In the genomic region with DNA sequence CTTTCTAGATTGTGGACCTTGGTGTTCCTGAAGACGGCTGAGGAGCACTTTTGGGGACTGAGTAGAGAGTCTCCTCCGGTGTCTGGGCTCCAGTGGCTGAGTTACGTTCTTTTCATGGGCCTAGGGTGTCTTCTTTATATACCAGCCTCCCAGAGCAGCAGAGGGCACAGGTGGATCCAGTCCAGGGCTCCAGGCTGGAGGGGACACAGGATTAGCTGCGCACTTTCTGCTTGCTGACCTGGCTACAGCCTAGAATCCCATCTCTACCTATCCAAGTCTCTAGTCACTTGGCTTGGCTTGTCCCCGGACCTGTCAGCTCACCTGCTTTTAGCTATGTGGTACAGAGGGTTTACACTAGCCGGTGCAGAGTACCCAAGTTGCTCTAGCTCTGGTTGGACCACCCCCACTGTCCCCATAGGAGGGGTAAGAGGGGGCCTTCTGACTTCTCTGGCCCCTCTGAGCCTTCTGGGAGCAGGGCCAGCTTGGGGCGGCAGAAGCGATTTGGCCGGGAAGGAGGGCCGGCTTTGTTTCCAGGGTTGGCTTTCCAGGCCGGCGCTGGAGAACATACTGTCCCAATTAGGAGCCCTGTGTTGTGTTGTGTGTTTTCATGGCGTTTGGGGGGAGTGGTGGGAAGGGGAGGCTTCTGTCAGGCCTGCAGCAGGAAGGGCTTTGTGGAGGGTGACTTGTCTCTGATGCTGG, we compare ENCODE assay signal across 11 mouse cellular contexts.
DNase-seq lines count a peak whose midpoint lies in the region; ATAC-seq and TF ChIP-seq lines count a peak whose summit lies in the region.
"Had no signal": no experiment of that assay in that cellular context is flagged by ENCODE, and none has a peak within 500 bp of the region (broad histone marks: within the 10 kb centered on the region; RNA-seq: fewer than 3 reads in every experiment).

No protein-coding gene starts in this region.

- WGBS in hindbrain, embryonic 16.5 days, result 72% methylated on average over 13 of the region's 13 CpGs
- WGBS in hindbrain, embryonic 13.5 days, result 80% methylated on average over 13 of the region's 13 CpGs
- 62% methylated on average over 13 of the region's 13 CpGs for WGBS in embryonic facial prominence, embryonic 14.5 days
- 92% methylated on average over 13 of the region's 13 CpGs for WGBS in thymus, adult 2 months

- no peaks in the 10 kb centered on the region for H3K9me3 ChIP-seq in hindbrain, embryonic 16.5 days (ENCODE audit: control insufficient read depth, low read length)
- H3K9me3 ChIP-seq in hindbrain, embryonic 13.5 days, result no peaks in the 10 kb centered on the region
- H3K9me3 ChIP-seq in embryonic facial prominence, embryonic 14.5 days (ENCODE audit: control insufficient read depth, low read length), result no peaks in the 10 kb centered on the region

- no peaks in the 10 kb centered on the region for H3K4me1 ChIP-seq in hindbrain, embryonic 16.5 days (ENCODE audit: control insufficient read depth, insufficient read depth, low read depth, low read length)
- no peaks in the 10 kb centered on the region for H3K4me1 ChIP-seq in hindbrain, embryonic 13.5 days (replicated peaks)
- peaks cover 15% of the 10 kb centered on the region for H3K4me1 ChIP-seq in embryonic facial prominence, embryonic 14.5 days (ENCODE audit: control insufficient read depth, insufficient read depth, low read length)
- H3K4me1 ChIP-seq in thymus, adult 2 months (replicated peaks; ENCODE audit: control insufficient read depth, insufficient read depth, low read length), result peaks cover 13% of the 10 kb centered on the region; the same call in 1 of the 2 replicates

- no peak overlapping the region for H3K27ac ChIP-seq in hindbrain, embryonic 16.5 days (ENCODE audit: low read depth, low read length)
- no peak overlapping the region for H3K27ac ChIP-seq in hindbrain, embryonic 13.5 days
- H3K27ac ChIP-seq in embryonic facial prominence, embryonic 14.5 days (replicated peaks; ENCODE audit: low read depth, low read length), result peak overlapping the region; percentile 41; the same call in 1 of the 2 replicates
- H3K27ac ChIP-seq in thymus, adult 2 months (ENCODE audit: control insufficient read depth, insufficient read depth, low read length), result no peak overlapping the region

- no peak for TF ChIP-seq CTCF in brain, embryonic 14.5 days (IDR thresholded peaks at IDR 0.05; ENCODE audit: borderline replicate concordance, extremely low read depth, insufficient read depth, insufficient read length)
- TF ChIP-seq CTCF in thymus, adult 2 months (IDR thresholded peaks at IDR 0.05; ENCODE audit: borderline replicate concordance, control insufficient read depth, extremely low read depth, insufficient read depth, low read length, poor library complexity), result no peak

- no peak overlapping the region for H3K4me3 ChIP-seq in hindbrain, embryonic 16.5 days (ENCODE audit: low read length)
- no peak overlapping the region for H3K4me3 ChIP-seq in hindbrain, embryonic 13.5 days
- H3K4me3 ChIP-seq in embryonic facial prominence, embryonic 14.5 days (ENCODE audit: low read depth, low read length), result no peak overlapping the region
- H3K4me3 ChIP-seq in thymus, adult 2 months (ENCODE audit: control insufficient read depth, insufficient read depth, low read length), result no peak overlapping the region

- no peak for TF ChIP-seq POLR2A in brain, embryonic 14.5 days (IDR thresholded peaks at IDR 0.05; ENCODE audit: borderline replicate concordance, extremely low read depth, insufficient read depth, insufficient read length, poor library complexity, severe bottlenecking)
- no peak for TF ChIP-seq POLR2A in thymus, adult 2 months (IDR thresholded peaks at IDR 0.05; ENCODE audit: control insufficient read depth, extremely low read depth, insufficient read depth, low read length, poor library complexity)

- peak; percentile 39 for DNase-seq in brain, embryonic 14.5 days (ENCODE audit: low read depth)
- peak; percentile 72 for DNase-seq in embryonic facial prominence, embryonic 14.5 days (ENCODE audit: low spot score)
- peak; percentile 59 to 73 for DNase-seq in heart, postnatal 36 days
- DNase-seq in thymus, adult 2 months, result no peak
- no peak for DNase-seq in frontal cortex, postnatal 36 days (ENCODE audit: low spot score in 2 of 2)
- no peak for DNase-seq in layer of hippocampus, adult 11-12 months (ENCODE audit: low spot score)
- DNase-seq: cerebellum, adult 9-10 months; midbrain, embryonic 14.5 days; thymus, adult 18-20 months had no signal

- H3K27me3 ChIP-seq in hindbrain, embryonic 16.5 days (replicated peaks; ENCODE audit: control insufficient read depth, insufficient read depth, low read length), result no peaks in the 10 kb centered on the region
- H3K27me3 ChIP-seq in hindbrain, embryonic 13.5 days, result no peaks in the 10 kb centered on the region
- H3K27me3 ChIP-seq in embryonic facial prominence, embryonic 14.5 days (replicated peaks; ENCODE audit: control insufficient read depth, insufficient read depth, low read length), result no peaks in the 10 kb centered on the region
- H3K27me3 ChIP-seq in thymus, adult 2 months (ENCODE audit: control insufficient read depth, insufficient read depth, low read length), result no peaks in the 10 kb centered on the region

- no peak overlapping the region for H3K4me2 ChIP-seq in hindbrain, embryonic 16.5 days (ENCODE audit: low read length)
- no peak overlapping the region for H3K4me2 ChIP-seq in hindbrain, embryonic 13.5 days
- no peak overlapping the region for H3K4me2 ChIP-seq in embryonic facial prominence, embryonic 14.5 days (ENCODE audit: low read depth, low read length)

- peak; percentile 82 for ATAC-seq in hindbrain, embryonic 16.5 days
- ATAC-seq in hindbrain, embryonic 13.5 days (ENCODE audit: low FRiP score), result no peak
- peak; percentile 55; the same call in 1 of the 2 replicates for ATAC-seq in embryonic facial prominence, embryonic 14.5 days (ENCODE audit: low read depth)

- intact Hi-C loops in heart, postnatal 36 days (cut with DNase I), result no loop called here

- no peak overlapping the region for H3K9ac ChIP-seq in hindbrain, embryonic 16.5 days (ENCODE audit: low read depth, low read length)
- no peak overlapping the region for H3K9ac ChIP-seq in hindbrain, embryonic 13.5 days
- H3K9ac ChIP-seq in embryonic facial prominence, embryonic 14.5 days (ENCODE audit: low read depth, low read length), result no peak overlapping the region

- no peaks in the 10 kb centered on the region for H3K36me3 ChIP-seq in hindbrain, embryonic 16.5 days (ENCODE audit: control insufficient read depth, insufficient read depth, low read length)
- H3K36me3 ChIP-seq in hindbrain, embryonic 13.5 days, result no peaks in the 10 kb centered on the region
- H3K36me3 ChIP-seq in embryonic facial prominence, embryonic 14.5 days (ENCODE audit: control insufficient read depth, insufficient read depth, low read length), result no peaks in the 10 kb centered on the region
- H3K36me3 ChIP-seq in thymus, adult 2 months (ENCODE audit: control insufficient read depth, insufficient read depth, low read length), result no peaks in the 10 kb centered on the region

Comparison
In these comparisons a context has a peak if more than half of its experiments do, and no peak if none do; other contexts are left out.
1. DNase-seq: peak in brain, embryonic 14.5 days (single experiment), embryonic facial prominence, embryonic 14.5 days (single experiment) and heart, postnatal 36 days (2 of 2); none in thymus, adult 2 months (single experiment), frontal cortex, postnatal 36 days (0 of 2) and layer of hippocampus, adult 11-12 months (single experiment).